Mouse (Mus musculus): ENCODE measurements around the gene Cckbr.

DNA sequence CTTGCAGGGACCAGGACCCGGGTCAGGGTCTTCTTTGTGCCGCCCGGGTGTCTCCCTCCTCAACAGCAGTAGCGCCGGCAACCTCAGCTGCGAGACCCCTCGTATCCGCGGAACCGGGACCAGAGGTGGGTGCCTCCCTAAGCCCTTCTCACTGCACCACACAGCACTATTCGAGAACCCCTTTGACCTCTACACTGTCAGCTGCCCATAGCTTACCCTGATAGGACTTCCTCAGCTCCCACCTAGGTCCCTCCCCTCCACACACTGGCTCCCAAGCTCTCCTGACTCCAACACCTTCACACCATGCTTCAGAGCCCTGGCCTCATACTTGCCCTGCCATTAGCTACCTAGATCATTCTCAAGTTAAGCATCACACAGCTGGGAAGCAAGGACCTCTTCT is 520 bp downstream of the Cckbr start:
- TF ChIP-seq POLR2A (IDR thresholded peaks at IDR 0.05; ENCODE audit: borderline replicate concordance, extremely low read depth, insufficient read depth, insufficient read length, poor library complexity, severe bottlenecking) (no peak), CTCF (IDR thresholded peaks at IDR 0.05; ENCODE audit: borderline replicate concordance, extremely low read depth, insufficient read depth, insufficient read length) (no peak)

Data from brain, embryonic 14.5 days (tissue).